Mouse (Mus musculus): Measurements from ENCODE around the gene Mrpl48. TPM values are rescaled to one million over a fixed set of nuclear protein-coding genes. Genes with fewer than 3 reads are reported as not detected.

Mrpl48 gene
- polyA plus RNA-seq, 1 experiment from 2014 or later: 66.6 TPM

DNA sequence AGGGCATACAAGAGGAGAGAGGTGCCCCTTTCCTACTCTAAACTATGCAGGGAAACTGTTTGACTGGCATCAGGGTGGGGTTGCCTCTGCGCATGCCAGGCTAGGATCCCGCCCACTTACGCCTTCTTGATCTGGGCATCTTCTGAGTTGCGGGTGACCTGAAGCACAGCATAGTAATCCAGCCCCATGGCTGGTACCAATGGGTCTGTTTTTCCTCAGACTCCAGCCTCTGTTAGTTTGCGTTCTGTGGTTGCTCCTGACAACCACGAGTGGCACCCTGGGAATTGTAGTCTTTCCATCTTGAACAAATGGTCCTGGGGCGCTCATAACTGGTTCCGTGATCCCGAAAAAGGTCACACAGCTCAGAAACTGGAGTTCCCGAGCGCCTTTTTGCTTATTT, 93.5 kb downstream of the Mrpl48 start, which contains the start of gene Dnajb13:
Dnajb13 (minus strand) TSS at position 388 of the 400 bp plus-strand sequence.
- Histone ChIP-seq H3K9me3 (no peaks in the 10 kb centered on the region), H3K4me3 (no peak within 1 kb of the TSS), H3K27me3 (ENCODE audit: insufficient read depth, poor library complexity, severe bottlenecking) (no peaks in the 10 kb centered on the region), H3K27ac (no peak within 1 kb of the TSS), H3K4me1 (replicated peaks) (peaks cover 13% of the 10 kb centered on the region; the same call in 1 of the 2 replicates), H3K36me3 (no peaks in the 10 kb centered on the region)
- no peak for DNase-seq (ENCODE audit: low spot score)
- WGBS: 51% methylated on average over 11 of the region's 11 CpGs

DNA sequence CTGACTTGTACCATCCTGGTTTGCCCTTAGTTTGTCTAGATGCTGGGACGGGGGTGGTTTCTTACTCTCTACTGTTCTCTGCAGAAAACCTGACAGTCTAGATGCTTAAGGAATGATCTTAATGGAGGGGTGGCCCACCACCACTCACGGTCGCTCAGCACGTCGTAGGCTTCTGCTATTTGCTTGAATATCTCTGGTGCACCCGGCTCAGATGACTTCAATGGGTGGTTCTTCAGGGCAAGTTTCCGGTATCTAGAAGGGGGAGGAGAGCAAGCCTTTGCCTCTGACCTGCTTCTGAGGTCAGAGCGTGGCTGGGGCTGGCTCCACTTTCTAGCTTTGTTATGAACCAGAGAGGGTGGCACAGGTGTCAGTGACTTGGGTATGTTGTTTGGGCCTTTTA, 96.5 kb downstream of the Mrpl48 start:
- no peak for DNase-seq (ENCODE audit: low spot score)
- H3K36me3 ChIP-seq: no peaks in the 10 kb centered on the region
- no peak overlapping the region for H3K4me3 ChIP-seq
- 79% methylated on average over 8 of the region's 8 CpGs for WGBS
- H3K4me1 ChIP-seq (replicated peaks): peaks cover 5% of the 10 kb centered on the region; the same call in 1 of the 2 replicates
- H3K9me3 ChIP-seq: no peaks in the 10 kb centered on the region
- H3K27ac ChIP-seq: no peak overlapping the region
- H3K27me3 ChIP-seq (ENCODE audit: insufficient read depth, poor library complexity, severe bottlenecking): no peaks in the 10 kb centered on the region

DNA sequence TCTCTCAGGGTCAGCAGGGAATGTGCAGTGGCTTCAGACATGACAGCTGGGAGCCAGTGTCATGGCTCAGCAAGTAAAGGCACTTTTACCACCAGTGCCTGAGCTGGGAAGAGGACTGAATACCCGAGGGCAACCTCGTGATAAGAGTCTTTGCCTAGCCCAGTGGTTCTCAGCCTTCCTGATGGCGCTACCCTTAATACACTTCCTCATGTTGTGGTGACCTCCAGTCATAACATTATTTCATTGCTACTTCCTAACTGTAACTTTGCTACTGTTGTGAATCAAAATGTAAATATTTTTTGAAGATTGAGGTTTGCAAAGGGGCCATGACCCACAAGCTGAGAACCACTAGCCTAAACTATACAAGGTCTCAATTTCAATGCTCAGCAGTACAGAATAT, 99.4 kb downstream of the Mrpl48 start:
- Histone ChIP-seq H3K27ac (no peak overlapping the region), H3K9me3 (no peaks in the 10 kb centered on the region), H3K36me3 (no peaks in the 10 kb centered on the region), H3K4me3 (no peak overlapping the region), H3K27me3 (ENCODE audit: insufficient read depth, poor library complexity, severe bottlenecking) (no peaks in the 10 kb centered on the region), H3K4me1 (replicated peaks) (no peaks in the 10 kb centered on the region)
- DNase-seq (ENCODE audit: low spot score): no peak
- 80% methylated on average over 3 of the region's 3 CpGs for WGBS

DNA sequence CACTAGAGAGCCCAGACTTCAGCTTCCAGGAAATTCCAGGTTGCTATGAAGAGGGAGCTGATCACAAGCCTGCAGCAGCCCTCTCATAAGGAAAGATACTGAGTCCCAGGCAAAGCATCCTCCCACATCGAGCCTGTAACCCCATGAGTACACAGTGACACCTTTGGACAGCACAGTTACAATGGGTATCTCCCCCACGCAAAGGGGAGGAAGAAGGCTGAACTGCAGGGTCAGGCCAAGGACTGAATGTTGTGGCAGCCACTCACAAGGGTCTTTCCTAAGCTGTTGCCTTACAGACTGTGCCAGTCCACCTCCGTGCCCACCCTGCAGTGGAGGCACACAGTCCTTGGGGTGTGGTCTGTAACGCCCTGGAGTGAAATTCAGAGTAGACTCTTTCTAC, 101.6 kb downstream of the Mrpl48 start:
- 79% methylated on average over 4 of the region's 4 CpGs for WGBS

DNA sequence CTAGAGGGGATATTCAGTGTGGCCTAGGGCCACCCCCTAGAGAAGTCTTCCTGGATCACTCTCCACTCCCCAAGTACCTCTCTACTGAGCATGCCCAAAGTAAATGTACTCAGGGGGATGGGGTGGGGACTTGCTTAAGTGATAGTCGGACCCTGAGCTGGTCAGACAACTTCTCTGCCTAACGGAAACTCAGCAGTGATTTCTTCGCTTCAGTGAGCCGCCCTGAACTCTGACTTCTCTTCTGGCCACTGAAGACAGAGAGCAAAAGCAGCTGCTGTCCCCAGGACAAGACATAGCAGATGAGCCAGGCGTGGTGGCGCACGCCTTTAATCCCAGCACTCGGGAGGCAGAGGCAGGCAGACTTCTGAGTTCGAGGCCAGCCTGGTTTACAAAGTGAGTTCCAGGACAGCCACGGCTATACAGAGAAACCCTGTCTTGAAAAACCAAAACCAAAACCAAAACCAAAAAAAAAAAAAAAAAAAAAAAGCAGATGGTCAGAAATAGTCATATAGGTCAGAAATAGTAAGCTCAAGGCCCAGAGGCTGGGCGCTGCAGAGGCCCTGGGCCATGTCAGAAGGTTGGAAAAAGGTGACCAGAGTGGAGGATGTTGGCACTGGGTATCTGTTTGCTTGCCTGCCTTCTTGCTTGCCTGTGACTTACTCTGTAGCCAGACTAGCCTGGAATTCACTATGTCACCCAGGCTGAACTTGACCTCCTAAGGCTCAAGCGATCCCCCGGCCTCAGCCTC, 103.2 kb downstream of the Mrpl48 start:
- no peak for DNase-seq (ENCODE audit: low spot score)
- Histone ChIP-seq H3K9me3 (no peaks in the 10 kb centered on the region), H3K36me3 (peaks cover 6% of the 10 kb centered on the region), H3K4me3 (no peak overlapping the region), H3K27ac (no peak overlapping the region), H3K4me1 (replicated peaks) (peaks cover 15% of the 10 kb centered on the region), H3K27me3 (ENCODE audit: insufficient read depth, poor library complexity, severe bottlenecking) (no peaks in the 10 kb centered on the region)
- 87% methylated on average over 13 of the region's 13 CpGs for WGBS

More for the DNA sequence above, 101.6 kb downstream of the Mrpl48 start:
- Histone ChIP-seq H3K27ac (no peak overlapping the region), H3K36me3 (no peaks in the 10 kb centered on the region), H3K27me3 (ENCODE audit: insufficient read depth, poor library complexity, severe bottlenecking) (no peaks in the 10 kb centered on the region), H3K9me3 (no peaks in the 10 kb centered on the region), H3K4me1 (replicated peaks) (no peaks in the 10 kb centered on the region), H3K4me3 (no peak overlapping the region)
- DNase-seq (ENCODE audit: low spot score): no peak

DNA sequence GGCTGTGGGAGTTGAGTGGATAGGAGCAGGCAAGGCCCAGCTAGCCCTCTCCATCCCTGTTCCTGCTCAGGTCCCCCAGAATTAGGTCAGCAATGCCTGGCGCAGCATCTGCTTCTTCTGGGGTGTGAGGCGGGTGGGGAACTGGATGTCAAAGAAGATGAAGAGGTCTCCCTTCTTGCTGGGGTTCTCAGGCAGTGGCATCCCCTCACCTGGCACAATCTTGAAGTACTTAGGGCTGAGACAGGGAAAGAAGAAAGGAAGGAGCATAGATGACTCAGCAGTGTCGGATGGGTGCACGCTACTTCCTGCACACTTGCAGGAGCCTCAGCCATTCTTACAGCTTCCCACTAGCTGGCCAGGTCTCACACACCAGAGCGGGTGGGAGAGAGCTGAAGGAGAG, 105.0 kb downstream of the Mrpl48 start:
- DNase-seq (ENCODE audit: low spot score): no peak
- H3K27ac ChIP-seq: no peak overlapping the region
- peaks cover 24% of the 10 kb centered on the region for H3K36me3 ChIP-seq
- H3K27me3 ChIP-seq (ENCODE audit: insufficient read depth, poor library complexity, severe bottlenecking): no peaks in the 10 kb centered on the region
- H3K9me3 ChIP-seq: no peaks in the 10 kb centered on the region
- no peak overlapping the region for H3K4me3 ChIP-seq
- 89% methylated on average over 5 of the region's 5 CpGs for WGBS
- H3K4me1 ChIP-seq (replicated peaks): peaks cover 17% of the 10 kb centered on the region

DNA sequence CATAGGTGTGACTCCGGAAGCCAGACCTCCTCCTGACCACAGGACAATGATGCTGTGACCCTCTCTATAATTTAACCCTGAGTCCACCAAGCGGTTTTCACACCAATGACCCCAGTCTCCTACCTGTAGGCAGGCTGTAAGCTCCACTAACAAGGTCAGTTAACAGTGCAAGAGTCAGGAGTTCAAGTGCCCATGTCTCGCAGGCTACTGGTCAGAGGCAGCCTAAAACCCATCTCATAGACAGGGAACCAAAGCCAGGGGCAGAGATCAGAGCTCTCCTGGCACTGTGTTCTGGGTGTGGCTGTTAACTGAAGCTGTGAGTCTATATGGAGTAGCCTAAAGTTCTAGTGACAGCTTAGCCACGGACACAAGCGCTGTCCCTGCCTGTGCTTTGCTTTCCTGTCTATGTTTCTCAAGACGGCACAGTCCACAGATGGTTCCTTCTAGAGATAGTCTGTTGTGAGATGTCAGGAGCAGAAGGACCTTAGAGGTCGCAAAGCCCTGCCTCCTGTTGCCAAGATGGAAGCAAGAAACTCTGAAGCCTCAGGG, 105.7 kb downstream of the Mrpl48 start:
- no peak for DNase-seq (ENCODE audit: low spot score)

DNA sequence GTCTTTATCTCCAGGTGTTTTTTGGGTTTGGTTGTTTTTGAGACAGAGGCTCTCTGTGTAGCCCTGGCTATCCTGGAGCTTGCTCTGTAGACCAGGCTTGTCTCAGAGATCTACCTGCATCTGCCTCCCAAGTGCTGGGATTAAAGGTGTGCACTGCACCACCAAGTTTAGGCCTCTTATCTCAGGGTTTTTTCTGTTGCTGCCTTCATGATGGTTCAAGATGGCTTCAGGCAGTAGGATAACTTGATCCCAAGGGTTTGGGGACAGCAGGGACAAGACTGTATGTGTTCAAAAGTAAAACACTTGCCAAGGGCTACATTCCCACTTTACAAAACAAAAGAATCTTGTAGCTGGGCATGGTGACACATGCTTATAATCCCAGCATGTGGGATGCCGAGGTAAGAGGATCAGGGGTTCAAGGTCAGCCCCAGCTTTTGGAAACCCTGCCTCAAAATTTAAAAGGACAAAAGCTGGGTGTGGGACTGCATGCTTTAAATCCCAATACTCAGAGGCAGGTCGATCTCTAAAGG, 106.2 kb downstream of the Mrpl48 start:
- peaks cover 36% of the 10 kb centered on the region for H3K36me3 ChIP-seq
- no peaks in the 10 kb centered on the region for H3K27me3 ChIP-seq (ENCODE audit: insufficient read depth, poor library complexity, severe bottlenecking)
- H3K4me1 ChIP-seq (replicated peaks): peaks cover 22% of the 10 kb centered on the region
- no peak for DNase-seq (ENCODE audit: low spot score)
- no peak overlapping the region for H3K27ac ChIP-seq
- WGBS: 74% methylated on average over 2 of the region's 2 CpGs
- H3K4me3 ChIP-seq: no peak overlapping the region
- H3K9me3 ChIP-seq: no peaks in the 10 kb centered on the region

More for the DNA sequence above, 105.7 kb downstream of the Mrpl48 start:
- no peak overlapping the region for H3K27ac ChIP-seq
- H3K9me3 ChIP-seq: no peaks in the 10 kb centered on the region
- H3K4me1 ChIP-seq (replicated peaks): peaks cover 20% of the 10 kb centered on the region
- no peak overlapping the region for H3K4me3 ChIP-seq
- peaks cover 31% of the 10 kb centered on the region for H3K36me3 ChIP-seq
- H3K27me3 ChIP-seq (ENCODE audit: insufficient read depth, poor library complexity, severe bottlenecking): no peaks in the 10 kb centered on the region
- WGBS: 80% methylated on average over 7 of the region's 7 CpGs

DNA sequence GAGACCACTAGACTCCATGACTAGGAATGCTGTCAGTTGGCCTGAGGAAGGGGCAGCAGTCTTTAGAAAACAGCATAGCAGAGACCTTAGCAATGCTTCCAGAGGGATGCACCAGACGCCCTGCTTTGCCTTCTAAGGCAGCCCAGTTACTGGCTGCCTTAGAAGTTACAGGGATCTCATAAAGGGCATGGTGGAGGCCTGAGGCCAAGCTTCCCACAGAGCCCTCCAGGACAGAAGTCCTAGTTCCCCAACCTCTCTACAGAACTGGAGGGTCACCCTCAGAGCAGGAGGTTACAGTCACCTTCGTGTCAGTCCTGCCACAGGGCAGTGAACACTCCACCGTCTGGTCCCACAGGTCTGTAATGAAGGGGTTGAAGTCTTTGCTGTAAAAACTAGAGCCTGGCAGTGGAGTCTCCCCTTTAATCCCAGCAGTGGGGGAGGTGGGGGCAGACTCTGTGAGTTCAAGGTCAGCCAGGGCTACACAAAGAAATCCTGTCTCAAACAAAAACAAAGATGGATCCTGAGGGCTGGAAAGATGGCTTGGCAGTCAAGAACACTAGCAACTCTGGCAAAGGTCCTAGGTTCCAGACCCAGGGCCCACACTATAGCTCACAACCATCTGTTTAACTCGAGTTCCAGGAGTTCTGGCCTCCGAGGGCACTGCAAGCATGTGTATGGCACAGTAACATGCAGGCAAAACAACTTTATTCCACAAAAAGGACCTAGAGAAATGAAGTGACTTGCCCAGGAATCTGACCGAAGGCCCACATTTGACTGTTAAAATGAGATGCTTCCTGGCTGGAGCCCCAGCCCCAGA, 106.9 kb downstream of the Mrpl48 start:
- H3K27ac ChIP-seq: no peak overlapping the region

DNA sequence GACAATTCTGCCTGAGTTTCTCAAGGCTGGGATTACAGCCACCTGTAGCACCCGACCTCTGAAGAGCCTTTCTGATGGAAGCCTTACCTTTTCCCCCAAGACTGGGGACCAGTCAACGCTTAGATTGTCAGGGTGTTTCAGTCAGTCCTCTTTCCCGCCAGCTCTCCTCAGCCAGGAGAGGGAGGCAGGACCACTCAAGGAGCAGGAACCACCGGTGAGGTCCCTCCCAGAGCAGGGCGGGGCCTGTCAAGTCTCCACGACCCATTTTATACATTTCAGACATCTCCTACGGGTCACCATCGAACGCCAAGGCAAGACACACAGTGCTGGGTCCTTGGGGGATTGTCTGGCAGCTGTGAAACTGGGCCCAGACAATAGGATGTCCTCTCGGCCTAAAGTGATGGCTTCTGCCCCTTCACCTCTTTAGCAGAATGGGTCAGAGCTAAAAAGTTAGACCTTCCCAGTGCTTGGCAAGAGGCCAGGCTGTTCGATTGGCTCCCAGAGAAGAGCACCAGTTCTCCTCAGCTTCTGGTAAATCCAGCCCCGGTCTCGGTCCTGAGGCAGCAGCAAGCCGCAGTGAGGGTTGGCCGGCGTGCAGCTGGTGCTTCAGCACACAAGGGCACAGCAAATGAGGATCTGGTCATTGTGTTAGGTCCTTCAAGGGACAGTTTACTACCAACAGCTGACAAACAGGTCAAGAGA, 107.7 kb downstream of the Mrpl48 start:
- Histone ChIP-seq H3K27ac (peak overlapping the region; percentile 31; the same call in 1 of the 2 replicates), H3K9me3 (no peaks in the 10 kb centered on the region), H3K4me3 (no peak overlapping the region), H3K36me3 (peaks cover 46% of the 10 kb centered on the region), H3K4me1 (replicated peaks) (peaks cover 37% of the 10 kb centered on the region), H3K27me3 (ENCODE audit: insufficient read depth, poor library complexity, severe bottlenecking) (no peaks in the 10 kb centered on the region)
- 72% methylated on average over 16 of the region's 16 CpGs for WGBS
- DNase-seq (ENCODE audit: low spot score): no peak

More for the DNA sequence above, 106.9 kb downstream of the Mrpl48 start:
- Histone ChIP-seq H3K4me3 (no peak overlapping the region), H3K9me3 (no peaks in the 10 kb centered on the region), H3K36me3 (peaks cover 42% of the 10 kb centered on the region), H3K4me1 (replicated peaks) (peaks cover 29% of the 10 kb centered on the region), H3K27me3 (ENCODE audit: insufficient read depth, poor library complexity, severe bottlenecking) (no peaks in the 10 kb centered on the region)
- no peak for DNase-seq (ENCODE audit: low spot score)
- 77% methylated on average over 6 of the region's 6 CpGs for WGBS

DNA sequence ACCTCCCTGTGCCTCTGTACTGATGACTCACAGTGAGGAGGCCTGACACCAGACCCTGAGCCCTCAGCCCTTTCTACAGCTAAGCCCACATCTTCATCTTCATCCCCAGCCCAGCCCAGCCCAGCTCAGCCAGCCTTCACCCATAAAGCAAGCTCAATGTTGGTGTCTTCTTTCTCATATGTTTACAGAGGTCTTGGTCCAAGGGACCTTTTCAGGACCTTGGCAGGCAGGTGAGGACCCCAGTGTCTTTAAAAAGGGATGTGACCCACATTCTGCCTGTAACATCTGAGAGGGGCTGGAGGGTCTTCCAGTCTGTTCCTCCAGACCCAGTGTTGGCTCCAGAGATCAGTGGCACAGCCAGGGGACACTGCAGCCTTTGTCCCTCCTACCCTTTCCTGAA, 108.6 kb downstream of the Mrpl48 start:
- H3K4me3 ChIP-seq: no peak overlapping the region
- H3K36me3 ChIP-seq: peaks cover 46% of the 10 kb centered on the region
- peaks cover 47% of the 10 kb centered on the region for H3K4me1 ChIP-seq (replicated peaks)
- H3K27ac ChIP-seq: no peak overlapping the region
- no peaks in the 10 kb centered on the region for H3K9me3 ChIP-seq
- no peak for DNase-seq (ENCODE audit: low spot score)
- 0 out of 2 replicates have a peak, but pooled peaks cover under 1% of the 10 kb centered on the region for H3K27me3 ChIP-seq (ENCODE audit: insufficient read depth, poor library complexity, severe bottlenecking)

DNA sequence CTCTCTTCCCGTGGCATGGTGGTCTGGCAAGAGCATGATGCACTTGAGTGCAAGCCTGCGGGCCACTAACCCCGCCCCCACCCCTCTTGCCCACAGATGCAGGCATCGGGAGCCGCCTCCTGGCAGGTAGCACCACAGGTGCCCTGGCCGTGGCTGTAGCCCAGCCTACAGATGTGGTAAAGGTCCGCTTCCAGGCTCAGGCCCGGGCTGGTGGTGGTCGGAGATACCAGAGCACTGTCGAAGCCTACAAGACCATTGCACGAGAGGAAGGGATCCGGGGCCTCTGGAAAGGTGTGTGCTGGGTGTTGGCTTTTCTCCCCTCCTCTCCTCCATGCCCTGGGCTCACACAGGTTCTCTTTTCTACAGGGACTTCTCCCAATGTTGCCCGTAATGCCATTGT, 110.1 kb downstream of the Mrpl48 start:
- H3K36me3 ChIP-seq: peaks cover 46% of the 10 kb centered on the region
- no peak overlapping the region for H3K27ac ChIP-seq
- peaks cover 61% of the 10 kb centered on the region for H3K4me1 ChIP-seq (replicated peaks)
- no peak for DNase-seq (ENCODE audit: low spot score)
- H3K4me3 ChIP-seq: no peak overlapping the region
- WGBS: 86% methylated on average over 13 of the region's 13 CpGs
- H3K9me3 ChIP-seq: no peaks in the 10 kb centered on the region
- H3K27me3 ChIP-seq (ENCODE audit: insufficient read depth, poor library complexity, severe bottlenecking): peaks cover 13% of the 10 kb centered on the region
